Mouse (Mus musculus) spleen, postnatal 36 days (tissue): ENCODE results near the gene Tchhl1.

Experiments used
- DNase-seq, 2 experiments: peaks; one replicate each; pipeline ENCODE4 v3.0.0; 2022; ENCODE audit warnings: low spot score in 2 of 2, mixed read lengths in 1 of 2

Gene Tchhl1

GRCm38 (mm10) chr3:93504536-93505189 is 36.1 kb downstream of the Tchhl1 start:
- DNase-seq, result no peak

GRCm38 (mm10) chr3:93505960-93506863 is 37.7 kb downstream of the Tchhl1 start:
- DNase-seq, result peak; percentile 95

GRCm38 (mm10) chr3:93506881-93507325 is 38.3 kb downstream of the Tchhl1 start:
- peak; percentile 9 to 18 for DNase-seq

- DNase-seq, result no peak
These were observed 40.7 kb downstream of the Tchhl1 start for GRCm38 (mm10) chr3:93509301-93509700.

GRCm38 (mm10) chr3:93511036-93511435 is 42.5 kb downstream of the Tchhl1 start:
- no peak for DNase-seq

GRCm38 (mm10) chr3:93511801-93512200 is 43.2 kb downstream of the Tchhl1 start:
- no peak for DNase-seq

- DNase-seq, result no peak
These were observed 44.0 kb downstream of the Tchhl1 start for GRCm38 (mm10) chr3:93512386-93513101.

- no peak for DNase-seq
These were observed 46.1 kb downstream of the Tchhl1 start for GRCm38 (mm10) chr3:93514628-93515027.

- DNase-seq, result no peak
These were observed 48.8 kb downstream of the Tchhl1 start for GRCm38 (mm10) chr3:93517343-93517742.

- no peak for DNase-seq
These were observed 51.3 kb downstream of the Tchhl1 start for GRCm38 (mm10) chr3:93519856-93520329.

GRCm38 (mm10) chr3:93520330-93521193 is 52.0 kb downstream of the Tchhl1 start, which contains the start of gene S100a11:
TSS of gene S100a11 (plus strand) at chr3:93520488.
- peak; percentile 53 to 57 for DNase-seq
